Mouse (Mus musculus): ENCODE data around the gene Fam178b.

DNA sequence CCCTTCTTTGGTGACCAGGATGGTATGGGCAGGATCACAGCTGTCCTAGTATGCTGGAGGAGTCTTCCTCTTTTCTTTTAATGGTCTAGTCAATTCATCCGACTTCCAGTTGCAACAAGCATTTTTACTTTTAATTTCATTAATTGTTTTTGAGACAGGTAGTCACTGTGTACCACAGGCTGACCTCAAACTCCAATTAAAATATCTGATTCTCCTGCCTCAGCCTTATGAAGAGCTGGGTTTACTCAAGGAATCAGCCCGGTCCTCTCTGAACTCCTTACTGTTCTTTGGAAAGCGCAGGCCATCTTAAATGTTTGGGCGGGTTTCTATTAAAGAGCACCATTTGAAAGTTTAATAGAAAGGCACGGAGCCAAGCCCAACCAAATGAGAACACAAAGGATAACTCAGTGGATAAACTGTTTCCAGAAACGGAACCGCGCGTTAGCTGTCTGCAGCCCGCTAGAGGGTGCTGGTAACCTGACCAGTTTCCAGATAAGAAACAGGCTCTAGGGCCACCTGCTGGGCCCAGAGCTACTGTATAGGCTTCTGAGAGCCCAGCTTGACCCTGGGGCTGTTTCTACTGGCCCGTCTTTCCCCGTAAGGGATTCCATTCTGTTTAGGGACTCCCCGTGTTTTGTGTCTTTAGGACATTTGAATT is 956 bp upstream of the Fam178b start:
- peak; percentile 97; the same call in 1 of the 2 replicates for TF ChIP-seq CTCF (IDR thresholded peaks at IDR 0.05; ENCODE audit: extremely low read depth, insufficient read length, insufficient replicate concordance, low read depth, low read length)
- TF ChIP-seq POLR2A (IDR thresholded peaks at IDR 0.05; ENCODE audit: low read depth, low read length), result no peak
